Mouse (Mus musculus): ENCODE data around the gene Clpb. TPM values are rescaled to one million over a fixed set of nuclear protein-coding genes. Genes with fewer than 3 reads are reported as not detected.

Clpb gene
- polyA plus RNA-seq, 1 experiment, result 12.5 TPM

DNA sequence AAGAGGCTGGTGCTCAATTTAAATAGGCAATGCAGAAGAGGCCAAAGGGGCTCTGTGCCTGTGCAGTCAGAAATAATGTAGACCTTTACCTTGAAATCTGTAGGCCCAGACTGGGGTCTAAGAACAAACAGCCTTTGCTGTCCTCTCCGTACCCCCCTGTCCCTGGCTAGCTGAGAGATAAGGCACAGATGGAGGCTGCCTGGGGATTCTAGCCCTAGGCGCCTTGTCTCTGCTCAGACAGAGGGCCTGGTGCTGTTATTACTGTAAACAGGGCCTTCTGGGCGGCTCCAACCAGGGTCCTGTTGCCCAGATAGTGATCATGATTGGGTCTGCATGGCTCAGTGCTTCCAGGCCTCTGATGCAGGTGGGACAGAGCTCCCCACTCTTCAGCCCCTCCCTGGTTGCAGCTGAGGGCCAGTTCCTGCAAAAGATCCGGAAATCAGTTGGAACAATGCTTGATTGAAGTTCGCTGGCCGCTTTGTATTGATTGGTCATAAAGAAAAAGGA lies 18.2 kb downstream of the Clpb start:
- TF ChIP-seq POLR2A (IDR thresholded peaks at IDR 0.05; ENCODE audit: borderline replicate concordance, control insufficient read depth, low read depth, low read length), result no peak
- no peak for TF ChIP-seq CTCF (IDR thresholded peaks at IDR 0.05; ENCODE audit: control insufficient read depth, insufficient read depth, low read length)
- Histone ChIP-seq H3K4me3 (replicated peaks; ENCODE audit: control insufficient read depth, low read depth, low read length) (no peak overlapping the region), H3K4me1 (ENCODE audit: control insufficient read depth, insufficient read depth, low read length) (peaks cover 1% of the 10 kb centered on the region; the same call in 1 of the 2 replicates), H3K27ac (ENCODE audit: control insufficient read depth, insufficient read depth, low read depth, low read length, poor library complexity) (no peak overlapping the region)
- WGBS, result 72% methylated on average over 6 of the region's 6 CpGs

DNA sequence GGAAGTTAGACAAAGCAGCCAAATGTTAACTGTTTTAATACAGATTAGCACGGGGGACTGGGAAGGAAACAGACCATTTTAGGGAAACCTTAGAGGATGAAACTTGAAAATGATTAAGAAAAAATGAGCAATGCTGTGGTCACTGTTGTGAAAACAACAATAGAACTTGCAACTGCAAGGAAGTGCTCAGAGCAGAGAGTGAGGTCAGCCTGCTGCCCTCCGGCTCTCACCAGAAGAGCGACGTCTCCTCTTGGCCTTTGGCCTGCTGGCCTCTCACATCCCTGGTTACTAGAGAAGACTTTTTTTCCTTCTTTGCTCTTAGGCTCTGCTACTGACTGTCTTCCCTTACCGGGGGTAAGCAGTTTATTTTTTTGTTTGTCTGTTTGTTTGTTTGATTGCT lies 19.5 kb downstream of the Clpb start:
- peaks cover 1% of the 10 kb centered on the region; the same call in 1 of the 2 replicates for H3K4me1 ChIP-seq (ENCODE audit: control insufficient read depth, insufficient read depth, low read length)
- 50% methylated on average over 5 of the region's 5 CpGs for WGBS
- no peak overlapping the region for H3K27ac ChIP-seq (ENCODE audit: control insufficient read depth, insufficient read depth, low read depth, low read length, poor library complexity)
- TF ChIP-seq CTCF (IDR thresholded peaks at IDR 0.05; ENCODE audit: control insufficient read depth, insufficient read depth, low read length), result no peak
- TF ChIP-seq POLR2A (IDR thresholded peaks at IDR 0.05; ENCODE audit: borderline replicate concordance, control insufficient read depth, low read depth, low read length), result no peak
- no peak overlapping the region for H3K4me3 ChIP-seq (replicated peaks; ENCODE audit: control insufficient read depth, low read depth, low read length)

DNA sequence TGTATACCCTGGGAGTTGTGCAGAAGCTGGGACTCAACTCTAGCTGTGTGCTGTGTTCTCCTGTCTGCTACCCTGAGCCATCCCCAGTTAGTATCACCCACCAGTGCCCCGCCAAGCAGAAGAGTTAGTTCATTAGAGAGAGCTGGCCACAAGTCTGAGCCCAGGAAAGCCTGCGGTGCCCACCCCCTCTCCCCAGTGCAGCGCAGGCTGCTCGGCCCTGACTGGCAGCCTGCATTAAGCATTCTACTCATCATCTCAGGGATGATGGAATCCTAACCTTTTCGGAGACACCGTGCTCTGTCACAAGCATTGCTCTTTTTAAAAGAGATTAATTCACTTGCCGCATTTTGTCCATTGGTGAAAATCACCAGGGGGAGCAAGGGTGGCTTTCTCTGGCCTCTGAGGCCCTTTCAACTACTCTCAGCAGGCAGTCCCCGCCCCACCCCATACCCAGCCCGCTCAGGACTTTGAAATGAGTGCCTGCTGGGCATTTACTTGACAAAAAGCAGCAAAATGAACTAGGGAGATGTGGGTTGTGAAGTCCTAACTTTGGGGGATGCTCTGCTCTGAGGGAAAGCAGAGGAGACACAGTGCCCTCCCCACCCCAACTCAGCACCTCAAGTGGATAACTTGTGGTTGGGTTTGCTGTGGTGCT lies 20.7 kb downstream of the Clpb start:
- 88% methylated on average over 9 of the region's 9 CpGs for WGBS
- no peak overlapping the region for H3K27ac ChIP-seq (ENCODE audit: control insufficient read depth, insufficient read depth, low read depth, low read length, poor library complexity)
- H3K4me3 ChIP-seq (replicated peaks; ENCODE audit: control insufficient read depth, low read depth, low read length), result no peak overlapping the region
- no peak for TF ChIP-seq CTCF (IDR thresholded peaks at IDR 0.05; ENCODE audit: control insufficient read depth, insufficient read depth, low read length)
- no peak for TF ChIP-seq POLR2A (IDR thresholded peaks at IDR 0.05; ENCODE audit: borderline replicate concordance, control insufficient read depth, low read depth, low read length)
- peaks cover 1% of the 10 kb centered on the region; the same call in 1 of the 2 replicates for H3K4me1 ChIP-seq (ENCODE audit: control insufficient read depth, insufficient read depth, low read length)

DNA sequence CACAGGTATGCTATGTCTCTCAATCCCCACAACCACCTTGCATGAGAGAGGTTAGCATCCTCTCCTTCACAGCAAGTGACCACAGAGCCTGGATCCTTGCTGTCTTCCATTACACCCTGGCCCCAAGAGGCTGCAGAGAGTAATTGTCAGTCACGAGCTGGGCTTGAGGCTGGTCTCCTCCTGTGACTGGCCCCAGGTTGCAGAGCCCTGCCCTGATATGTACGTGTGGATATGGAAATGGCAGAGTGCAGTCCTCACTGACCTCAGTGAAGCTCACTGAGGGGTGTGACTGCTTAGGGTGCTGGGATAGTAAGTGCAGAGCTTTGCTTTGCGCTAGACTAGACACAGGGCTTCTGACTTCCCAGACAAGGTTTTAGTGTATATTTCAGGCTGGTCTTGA lies 21.2 kb downstream of the Clpb start:
- peaks cover 1% of the 10 kb centered on the region; the same call in 1 of the 2 replicates for H3K4me1 ChIP-seq (ENCODE audit: control insufficient read depth, insufficient read depth, low read length)
- no peak overlapping the region for H3K4me3 ChIP-seq (replicated peaks; ENCODE audit: control insufficient read depth, low read depth, low read length)
- 84% methylated on average over 3 of the region's 3 CpGs for WGBS
- TF ChIP-seq POLR2A (IDR thresholded peaks at IDR 0.05; ENCODE audit: borderline replicate concordance, control insufficient read depth, low read depth, low read length) (no peak), CTCF (IDR thresholded peaks at IDR 0.05; ENCODE audit: control insufficient read depth, insufficient read depth, low read length) (no peak)
- no peak overlapping the region for H3K27ac ChIP-seq (ENCODE audit: control insufficient read depth, insufficient read depth, low read depth, low read length, poor library complexity)

- 67% methylated on average over 2 of the region's 2 CpGs for WGBS
These were observed 23.7 kb downstream of the Clpb start for GRCm38 (mm10) chr7:101687144-101687543.

DNA sequence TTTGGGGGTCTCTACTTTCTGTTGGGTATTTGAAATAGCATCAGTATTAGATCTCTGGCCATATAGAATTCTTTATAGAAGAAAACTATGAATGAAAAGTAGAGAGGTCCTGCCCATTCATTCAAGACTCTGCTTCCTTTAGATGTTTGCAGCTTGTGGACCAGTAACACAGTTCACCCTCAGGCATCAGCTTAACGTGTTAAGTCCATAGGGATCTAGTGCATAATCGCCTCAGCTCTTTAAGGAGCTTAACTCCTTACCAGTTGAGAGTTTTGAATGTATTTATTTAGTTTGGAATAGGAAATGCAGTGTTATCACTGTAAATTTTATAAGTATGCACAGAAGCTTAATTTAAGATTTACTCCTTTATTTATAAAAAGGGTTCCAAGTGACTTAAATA lies 27.0 kb downstream of the Clpb start:
- WGBS, result 81% methylated on average over 2 of the region's 2 CpGs
- TF ChIP-seq POLR2A (IDR thresholded peaks at IDR 0.05; ENCODE audit: borderline replicate concordance, control insufficient read depth, low read depth, low read length) (no peak), CTCF (IDR thresholded peaks at IDR 0.05; ENCODE audit: control insufficient read depth, insufficient read depth, low read length) (no peak)
- H3K4me3 ChIP-seq (replicated peaks; ENCODE audit: control insufficient read depth, low read depth, low read length), result no peak overlapping the region
- no peaks in the 10 kb centered on the region for H3K4me1 ChIP-seq (ENCODE audit: control insufficient read depth, insufficient read depth, low read length)
- H3K27ac ChIP-seq (ENCODE audit: control insufficient read depth, insufficient read depth, low read depth, low read length, poor library complexity), result no peak overlapping the region

More at GRCm38 (mm10) chr7:101687144-101687543, 23.7 kb downstream of the Clpb start:
- Histone ChIP-seq H3K4me3 (replicated peaks; ENCODE audit: control insufficient read depth, low read depth, low read length) (no peak overlapping the region), H3K4me1 (ENCODE audit: control insufficient read depth, insufficient read depth, low read length) (peaks cover 1% of the 10 kb centered on the region; the same call in 1 of the 2 replicates), H3K27ac (ENCODE audit: control insufficient read depth, insufficient read depth, low read depth, low read length, poor library complexity) (no peak overlapping the region)
- TF ChIP-seq CTCF (IDR thresholded peaks at IDR 0.05; ENCODE audit: control insufficient read depth, insufficient read depth, low read length) (no peak), POLR2A (IDR thresholded peaks at IDR 0.05; ENCODE audit: borderline replicate concordance, control insufficient read depth, low read depth, low read length) (no peak)

DNA sequence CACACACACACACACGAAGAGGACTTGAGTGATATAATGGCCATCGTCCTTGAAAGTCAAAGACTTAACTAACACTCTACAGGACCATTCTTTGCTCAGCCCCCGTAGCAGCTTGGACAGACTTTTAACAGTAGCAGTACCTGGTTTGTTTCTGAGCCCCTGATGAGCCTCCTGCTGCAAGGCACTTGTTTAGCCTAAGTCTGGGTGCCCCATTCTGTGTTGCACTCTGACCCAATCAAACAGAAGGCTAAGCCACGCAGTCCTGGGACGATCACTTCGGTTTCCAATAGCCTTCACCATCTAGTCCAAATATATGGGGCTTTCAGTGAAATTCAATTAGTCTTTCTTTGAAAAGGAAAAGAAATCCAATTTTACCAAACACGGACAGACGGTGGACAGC lies 28.4 kb downstream of the Clpb start:
- no peaks in the 10 kb centered on the region; the same call in 1 of the 2 replicates for H3K4me1 ChIP-seq (ENCODE audit: control insufficient read depth, insufficient read depth, low read length)
- H3K27ac ChIP-seq (ENCODE audit: control insufficient read depth, insufficient read depth, low read depth, low read length, poor library complexity), result no peak overlapping the region
- 85% methylated on average over 8 of the region's 8 CpGs for WGBS
- no peak overlapping the region for H3K4me3 ChIP-seq (replicated peaks; ENCODE audit: control insufficient read depth, low read depth, low read length)
- no peak for TF ChIP-seq CTCF (IDR thresholded peaks at IDR 0.05; ENCODE audit: control insufficient read depth, insufficient read depth, low read length)
- TF ChIP-seq POLR2A (IDR thresholded peaks at IDR 0.05; ENCODE audit: borderline replicate concordance, control insufficient read depth, low read depth, low read length), result no peak

GRCm38 (mm10) chr7:101692446-101692845 lies 29.0 kb downstream of the Clpb start:
- TF ChIP-seq POLR2A (IDR thresholded peaks at IDR 0.05; ENCODE audit: borderline replicate concordance, control insufficient read depth, low read depth, low read length) (no peak), CTCF (IDR thresholded peaks at IDR 0.05; ENCODE audit: control insufficient read depth, insufficient read depth, low read length) (no peak)
- no peak overlapping the region for H3K4me3 ChIP-seq (replicated peaks; ENCODE audit: control insufficient read depth, low read depth, low read length)
- no peak overlapping the region for H3K27ac ChIP-seq (ENCODE audit: control insufficient read depth, insufficient read depth, low read depth, low read length, poor library complexity)
- H3K4me1 ChIP-seq (ENCODE audit: control insufficient read depth, insufficient read depth, low read length), result no peaks in the 10 kb centered on the region; the same call in 1 of the 2 replicates
- 92% methylated on average over 14 of the region's 14 CpGs for WGBS

Data from bone marrow, adult 2 months (tissue).